Mouse (Mus musculus) stomach, embryonic 16.5 days (tissue): ENCODE data around the gene Mvp. TPM values are rescaled to one million over a fixed set of nuclear protein-coding genes. Genes with fewer than 3 reads are reported as not detected.

Source experiments
- ATAC-seq: fragments of 200-750 bp; cut with Nextera tagmentation; 2 replicates; pipeline ENCODE4 v1.8.0; 2017; ENCODE audit warnings: moderate number of reproducible peaks, moderate TSS enrichment; ENCODE audit not compliant: insufficient read depth, low FRiP score
- H3K27ac ChIP-seq: fragments of 300-500 bp; sonication (generic); 2 replicates; pipeline ENCODE4 v1.5.1; 2014; ENCODE audit warnings: low read length
- H3K27me3 ChIP-seq: fragments of 300-500 bp; sonication (generic); 2 replicates; pipeline ENCODE4 v1.6.1; 2014; ENCODE audit warnings: low read length, control low read depth, mixed read lengths; ENCODE audit not compliant: control insufficient read depth, insufficient read depth
- H3K36me3 ChIP-seq: fragments of 300-500 bp; sonication (generic); 2 replicates; pipeline ENCODE4 v1.6.1; 2014; ENCODE audit warnings: low read length; ENCODE audit not compliant: control insufficient read depth, insufficient read depth
- H3K4me1 ChIP-seq: fragments of 300-500 bp; sonication (generic); 2 replicates; pipeline ENCODE4 v1.6.1; 2014; ENCODE audit warnings: low read length, control low read depth, mixed read lengths; ENCODE audit not compliant: control insufficient read depth, insufficient read depth
- H3K4me2 ChIP-seq: fragments of 300-500 bp; sonication (generic); 2 replicates; pipeline ENCODE4 v1.6.1; 2014; ENCODE audit warnings: low read depth, low read length, mixed read lengths
- H3K4me3 ChIP-seq: fragments of 300-500 bp; sonication (generic); replicated peaks from 2 replicates; pipeline ENCODE4 v1.5.1; 2014; ENCODE audit warnings: mild to moderate bottlenecking, low read length
- H3K9ac ChIP-seq: fragments of 300-500 bp; sonication (generic); 2 replicates; pipeline ENCODE4 v1.6.1; 2014; ENCODE audit warnings: low read length
- H3K9me3 ChIP-seq: fragments of 300-500 bp; sonication (generic); replicated peaks from 2 replicates; pipeline ENCODE4 v1.6.1; 2016; ENCODE audit warnings: low read length, control low read depth; ENCODE audit not compliant: control insufficient read depth
- WGBS: fragments of 180-500 bp; shearing (Covaris S2); extraction: QIAGEN DNeasy Blood & Tissue Kit; methylation state at CpG from one replicate; pipeline ENCODE4 v1.1.7; 2014; 5-methylcytosine and 5-hydroxymethylcytosine counted together
- polyA plus RNA-seq: library from polyadenylated mRNA; unstranded; fragments of >200 nt; fragmentation: Nextera tagmentation; extraction: Ambion mirVana; gene quantifications from 2 replicates; pipeline ENCODE4 v1.2.1, GENCODE M21; 2015

Gene Mvp
- polyA plus RNA-seq, 1 experiment from 2014 or later, result 28.0 TPM

GRCm38 (mm10) chr7:127009307-127010085 lies 4.9 kb downstream of the Mvp start:
- H3K27ac ChIP-seq, result peak overlapping the region; percentile 86
- WGBS, result 77% methylated on average over 17 of the region's 17 CpGs
- no peaks in the 10 kb centered on the region for H3K36me3 ChIP-seq
- peak overlapping the region; percentile 37; the same call in 1 of the 2 replicates for H3K9ac ChIP-seq
- H3K4me3 ChIP-seq, result no peak overlapping the region
- no peaks in the 10 kb centered on the region for H3K9me3 ChIP-seq
- peaks cover 27% of the 10 kb centered on the region for H3K4me1 ChIP-seq
- H3K27me3 ChIP-seq, result no peaks in the 10 kb centered on the region
- ATAC-seq, result no peak
- no peak overlapping the region for H3K4me2 ChIP-seq

GRCm38 (mm10) chr7:127008239-127009019 lies 6.0 kb downstream of the Mvp start:
- ATAC-seq, result peak; percentile 96
- no peaks in the 10 kb centered on the region for H3K9me3 ChIP-seq
- H3K4me3 ChIP-seq, result no peak overlapping the region
- 28% methylated on average over 9 of the region's 9 CpGs for WGBS
- peak overlapping the region; percentile 86 for H3K27ac ChIP-seq
- no peaks in the 10 kb centered on the region for H3K36me3 ChIP-seq
- peak overlapping the region; percentile 37 for H3K9ac ChIP-seq
- H3K4me1 ChIP-seq, result peaks cover 20% of the 10 kb centered on the region
- no peaks in the 10 kb centered on the region for H3K27me3 ChIP-seq
- H3K4me2 ChIP-seq, result peak overlapping the region; percentile 19

- Histone ChIP-seq H3K36me3 (no peaks in the 10 kb centered on the region), H3K9me3 (no peaks in the 10 kb centered on the region), H3K4me2 (no peak overlapping the region), H3K4me1 (peaks cover 19% of the 10 kb centered on the region), H3K27me3 (no peaks in the 10 kb centered on the region), H3K4me3 (no peak overlapping the region), H3K9ac (0 out of 2 replicates have a peak overlapping the region, but pooled peaks have one; percentile 4), H3K27ac (peak overlapping the region; percentile 86; the same call in 1 of the 2 replicates)
- WGBS, result 83% methylated on average over 6 of the region's 6 CpGs
- ATAC-seq, result no peak
Observed at GRCm38 (mm10) chr7:127007313-127008024, 7.0 kb downstream of the Mvp start.

- H3K9me3 ChIP-seq, result no peaks in the 10 kb centered on the region
- H3K4me2 ChIP-seq, result no peak overlapping the region
Observed at GRCm38 (mm10) chr7:127004122-127004875, 10.1 kb downstream of the Mvp start.

GRCm38 (mm10) chr7:127003620-127004019 lies 10.8 kb downstream of the Mvp start:
- H3K9me3 ChIP-seq, result no peaks in the 10 kb centered on the region
- H3K4me1 ChIP-seq, result peaks cover 11% of the 10 kb centered on the region
- H3K27me3 ChIP-seq, result no peaks in the 10 kb centered on the region
- WGBS, result 75% methylated on average over 5 of the region's 5 CpGs
- peak; percentile 8; the same call in 1 of the 2 replicates for ATAC-seq
- H3K4me2 ChIP-seq, result no peak overlapping the region
- H3K27ac ChIP-seq, result no peak overlapping the region
- H3K4me3 ChIP-seq, result no peak overlapping the region
- no peak overlapping the region for H3K9ac ChIP-seq
- no peaks in the 10 kb centered on the region for H3K36me3 ChIP-seq

More at GRCm38 (mm10) chr7:127004122-127004875, 10.1 kb downstream of the Mvp start:
- Histone ChIP-seq H3K36me3 (no peaks in the 10 kb centered on the region), H3K4me1 (peaks cover 17% of the 10 kb centered on the region), H3K27ac (no peak overlapping the region), H3K9ac (no peak overlapping the region), H3K27me3 (no peaks in the 10 kb centered on the region), H3K4me3 (no peak overlapping the region)
- ATAC-seq, result no peak
- WGBS, result 73% methylated on average over 4 of the region's 4 CpGs

- Histone ChIP-seq H3K36me3 (0 out of 2 replicates have a peak, but pooled peaks cover 4% of the 10 kb centered on the region), H3K27ac (no peak overlapping the region), H3K4me3 (no peak overlapping the region), H3K4me2 (no peak overlapping the region), H3K27me3 (no peaks in the 10 kb centered on the region), H3K9ac (no peak overlapping the region), H3K9me3 (no peaks in the 10 kb centered on the region; the same call in 1 of the 2 replicates), H3K4me1 (no peaks in the 10 kb centered on the region)
- 72% methylated on average over 10 of the region's 10 CpGs for WGBS
- no peak for ATAC-seq
Observed at GRCm38 (mm10) chr7:126999568-126999967, 14.9 kb downstream of the Mvp start.

- no peak for ATAC-seq
- Histone ChIP-seq H3K4me3 (no peak overlapping the region), H3K4me1 (no peaks in the 10 kb centered on the region), H3K36me3 (0 out of 2 replicates have a peak, but pooled peaks cover 4% of the 10 kb centered on the region), H3K9ac (no peak overlapping the region), H3K4me2 (no peak overlapping the region), H3K9me3 (no peaks in the 10 kb centered on the region; the same call in 1 of the 2 replicates), H3K27me3 (no peaks in the 10 kb centered on the region), H3K27ac (no peak overlapping the region)
- 82% methylated on average over 4 of the region's 4 CpGs for WGBS
Observed at GRCm38 (mm10) chr7:126996449-126996848, 18.0 kb downstream of the Mvp start.

GRCm38 (mm10) chr7:126988816-126989215 lies 25.6 kb downstream of the Mvp start:
- H3K27me3 ChIP-seq, result no peaks in the 10 kb centered on the region
- H3K36me3 ChIP-seq, result no peaks in the 10 kb centered on the region
- ATAC-seq, result no peak
- no peak overlapping the region for H3K4me2 ChIP-seq
- 73% methylated on average over 8 of the region's 8 CpGs for WGBS
- H3K9me3 ChIP-seq, result no peaks in the 10 kb centered on the region
- no peaks in the 10 kb centered on the region for H3K4me1 ChIP-seq
- H3K4me3 ChIP-seq, result no peak overlapping the region
- no peak overlapping the region for H3K9ac ChIP-seq
- no peak overlapping the region for H3K27ac ChIP-seq
